Mouse (Mus musculus): Measurements from ENCODE around the gene Clgn.

- TF ChIP-seq CTCF (IDR thresholded peaks at IDR 0.05; ENCODE audit: borderline replicate concordance, extremely low read depth, insufficient read depth, insufficient read length), result no peak
- TF ChIP-seq POLR2A (IDR thresholded peaks at IDR 0.05; ENCODE audit: borderline replicate concordance, extremely low read depth, insufficient read depth, insufficient read length, poor library complexity, severe bottlenecking), result no peak
Measured at GRCm38 (mm10) chr8:83426949-83427348, 37.3 kb downstream of the Clgn start.

Measured in brain, embryonic 14.5 days (tissue).